Mouse (Mus musculus): Measurements from ENCODE around the gene Spg20. TPM values are rescaled to one million over a fixed set of nuclear protein-coding genes. Genes with fewer than 3 reads are reported as not detected.

Gene Spg20
- 67.3 and 78.3 TPM in 2 replicates for polyA plus RNA-seq (2014; fragmentation: Nextera tagmentation; extraction: Ambion mirVana)

DNA sequence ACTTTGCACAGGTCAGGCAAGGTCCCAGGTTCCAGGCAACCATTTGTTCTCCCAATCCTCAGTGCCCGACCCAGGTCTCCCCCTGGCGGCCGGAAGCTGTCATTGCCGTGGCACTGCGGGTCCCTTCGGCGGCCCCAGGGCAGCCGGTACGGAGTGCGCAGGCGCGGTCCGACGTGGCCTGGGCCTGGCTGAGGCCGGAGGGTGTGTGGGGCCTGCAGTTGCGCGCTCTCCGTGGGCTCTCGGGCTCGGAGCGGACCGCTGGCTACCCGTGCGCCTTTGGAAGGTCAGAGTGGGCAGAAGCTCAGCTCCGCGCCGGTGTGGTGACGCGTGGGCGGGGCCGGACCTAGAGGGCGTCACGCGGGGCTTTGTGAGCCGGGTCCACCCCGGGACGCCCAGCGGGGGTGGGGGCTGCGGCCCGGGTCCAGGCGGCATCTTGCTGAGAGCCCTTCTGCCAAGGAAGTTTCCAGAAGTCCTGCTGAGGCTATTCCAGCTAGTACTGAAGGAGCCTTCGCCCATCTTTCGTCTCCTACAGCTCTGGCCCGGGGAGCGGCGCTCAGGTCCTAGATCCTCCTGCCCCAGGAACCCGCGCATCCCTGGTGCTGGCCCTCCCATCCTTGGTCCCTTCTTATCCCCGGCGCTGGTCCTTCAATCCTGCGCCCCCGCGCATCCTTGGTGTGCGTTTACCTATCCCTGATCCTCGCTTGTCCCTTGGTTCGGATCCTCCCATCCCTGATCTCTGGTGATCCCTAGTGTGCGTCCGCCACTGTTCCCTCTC, at the start of gene Spg20:
Gene Spg20 (plus strand): TSS at position 174 of the 775 bp plus-strand sequence.
- Histone ChIP-seq H3K27ac (replicated peaks; ENCODE audit: low read depth, low read length) (peak within 1 kb of the TSS; percentile 94), H3K4me3 (ENCODE audit: low read depth, low read length) (peak within 1 kb of the TSS; percentile 79), H3K4me1 (ENCODE audit: control insufficient read depth, insufficient read depth, low read length) (peaks cover 14% of the 10 kb centered on the region), H3K9ac (ENCODE audit: low read depth, low read length) (peak within 1 kb of the TSS; percentile 95), H3K27me3 (replicated peaks; ENCODE audit: control insufficient read depth, insufficient read depth, low read length) (no peaks in the 10 kb centered on the region), H3K36me3 (ENCODE audit: control insufficient read depth, insufficient read depth, low read length) (peaks cover 5% of the 10 kb centered on the region), H3K9me3 (ENCODE audit: control insufficient read depth, low read length) (no peaks in the 10 kb centered on the region), H3K4me2 (ENCODE audit: low read depth, low read length) (peak within 1 kb of the TSS; percentile 61)
- peak; percentile 96 for ATAC-seq (ENCODE audit: low read depth)
- peak; percentile 89 for DNase-seq (ENCODE audit: low spot score)
- 0% methylated on average over 29 of the region's 58 CpGs for WGBS

GRCm38 (mm10) chr3:55062653-55063052, 49.3 kb upstream of the Spg20 start:
- DNase-seq (ENCODE audit: low spot score), result no peak

DNA sequence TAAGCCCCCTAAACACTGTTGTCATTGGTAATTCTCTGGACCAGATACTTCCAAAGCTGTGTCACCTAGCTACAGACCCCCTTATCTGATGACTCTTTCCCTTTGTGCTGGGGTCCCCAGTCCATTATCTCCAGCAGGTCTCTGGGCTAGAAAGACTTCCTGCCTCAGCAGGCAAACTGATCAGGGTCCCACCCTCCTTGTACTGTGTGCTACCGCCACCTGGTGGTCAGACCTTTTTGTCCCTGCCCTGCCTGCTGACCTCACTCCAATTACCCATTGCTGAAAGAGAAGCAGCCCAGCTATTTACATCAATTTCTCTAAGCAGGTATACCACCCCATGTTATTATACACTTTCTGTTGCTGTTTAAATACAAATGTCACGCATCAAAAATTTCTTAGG, 47.5 kb upstream of the Spg20 start:
- peak; percentile 60; the same call in 1 of the 2 replicates for ATAC-seq (ENCODE audit: low read depth)

More at GRCm38 (mm10) chr3:55062653-55063052, 49.3 kb upstream of the Spg20 start:
- Histone ChIP-seq H3K9me3 (ENCODE audit: control insufficient read depth, low read length) (no peaks in the 10 kb centered on the region), H3K4me1 (ENCODE audit: control insufficient read depth, insufficient read depth, low read length) (no peaks in the 10 kb centered on the region), H3K4me2 (ENCODE audit: low read depth, low read length) (no peak overlapping the region), H3K36me3 (ENCODE audit: control insufficient read depth, insufficient read depth, low read length) (no peaks in the 10 kb centered on the region), H3K27ac (replicated peaks; ENCODE audit: low read depth, low read length) (no peak overlapping the region), H3K27me3 (replicated peaks; ENCODE audit: control insufficient read depth, insufficient read depth, low read length) (no peaks in the 10 kb centered on the region; the same call in 1 of the 2 replicates), H3K9ac (ENCODE audit: low read depth, low read length) (no peak overlapping the region), H3K4me3 (ENCODE audit: low read depth, low read length) (no peak overlapping the region)
- 69% methylated on average over 9 of the region's 9 CpGs for WGBS
- ATAC-seq (ENCODE audit: low read depth), result no peak

GRCm38 (mm10) chr3:55065738-55066665, 45.9 kb upstream of the Spg20 start:
- DNase-seq (ENCODE audit: low spot score) (no peak), ATAC-seq (ENCODE audit: low read depth) (no peak)
- Histone ChIP-seq H3K4me2 (ENCODE audit: low read depth, low read length) (no peak overlapping the region), H3K36me3 (ENCODE audit: control insufficient read depth, insufficient read depth, low read length) (no peaks in the 10 kb centered on the region), H3K27me3 (replicated peaks; ENCODE audit: control insufficient read depth, insufficient read depth, low read length) (no peaks in the 10 kb centered on the region; the same call in 1 of the 2 replicates), H3K4me3 (ENCODE audit: low read depth, low read length) (no peak overlapping the region), H3K9ac (ENCODE audit: low read depth, low read length) (no peak overlapping the region), H3K27ac (replicated peaks; ENCODE audit: low read depth, low read length) (no peak overlapping the region), H3K4me1 (ENCODE audit: control insufficient read depth, insufficient read depth, low read length) (no peaks in the 10 kb centered on the region), H3K9me3 (ENCODE audit: control insufficient read depth, low read length) (no peaks in the 10 kb centered on the region)
- 59% methylated on average over 14 of the region's 14 CpGs for WGBS

More for the DNA sequence above, 47.5 kb upstream of the Spg20 start:
- peak; percentile 58 for DNase-seq (ENCODE audit: low spot score)
- H3K9me3 ChIP-seq (ENCODE audit: control insufficient read depth, low read length), result no peaks in the 10 kb centered on the region
- H3K36me3 ChIP-seq (ENCODE audit: control insufficient read depth, insufficient read depth, low read length), result no peaks in the 10 kb centered on the region
- H3K4me2 ChIP-seq (ENCODE audit: low read depth, low read length), result no peak overlapping the region
- no peak overlapping the region for H3K9ac ChIP-seq (ENCODE audit: low read depth, low read length)
- no peaks in the 10 kb centered on the region; the same call in 1 of the 2 replicates for H3K27me3 ChIP-seq (replicated peaks; ENCODE audit: control insufficient read depth, insufficient read depth, low read length)
- no peaks in the 10 kb centered on the region for H3K4me1 ChIP-seq (ENCODE audit: control insufficient read depth, insufficient read depth, low read length)
- H3K4me3 ChIP-seq (ENCODE audit: low read depth, low read length), result no peak overlapping the region
- H3K27ac ChIP-seq (replicated peaks; ENCODE audit: low read depth, low read length), result no peak overlapping the region
- 11% methylated on average over 2 of the region's 2 CpGs for WGBS

DNA sequence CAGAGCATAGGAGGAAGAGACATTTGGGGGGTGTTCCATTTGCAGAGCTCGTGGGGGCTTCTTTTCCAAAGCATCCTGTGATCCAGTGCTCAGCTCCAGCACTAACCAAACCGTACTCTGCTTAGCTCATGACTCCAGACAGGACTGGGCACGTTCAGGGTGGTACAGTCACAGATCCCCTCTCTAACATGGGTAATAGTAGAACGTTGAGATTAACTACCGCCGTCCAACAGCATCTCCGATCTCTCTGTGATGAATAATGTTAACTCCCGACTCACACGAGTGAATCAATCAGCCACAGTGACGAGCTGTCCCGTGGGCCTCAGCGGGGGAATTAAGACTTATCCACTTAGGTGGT, 45.3 kb upstream of the Spg20 start:
- Histone ChIP-seq H3K4me3 (ENCODE audit: low read depth, low read length) (no peak overlapping the region), H3K27ac (replicated peaks; ENCODE audit: low read depth, low read length) (no peak overlapping the region), H3K36me3 (ENCODE audit: control insufficient read depth, insufficient read depth, low read length) (no peaks in the 10 kb centered on the region), H3K27me3 (replicated peaks; ENCODE audit: control insufficient read depth, insufficient read depth, low read length) (no peaks in the 10 kb centered on the region; the same call in 1 of the 2 replicates), H3K4me2 (ENCODE audit: low read depth, low read length) (no peak overlapping the region), H3K9me3 (ENCODE audit: control insufficient read depth, low read length) (no peaks in the 10 kb centered on the region), H3K4me1 (ENCODE audit: control insufficient read depth, insufficient read depth, low read length) (no peaks in the 10 kb centered on the region), H3K9ac (ENCODE audit: low read depth, low read length) (no peak overlapping the region)
- no peak for DNase-seq (ENCODE audit: low spot score)
- ATAC-seq (ENCODE audit: low read depth), result no peak
- WGBS, result 45% methylated on average over 12 of the region's 12 CpGs

DNA sequence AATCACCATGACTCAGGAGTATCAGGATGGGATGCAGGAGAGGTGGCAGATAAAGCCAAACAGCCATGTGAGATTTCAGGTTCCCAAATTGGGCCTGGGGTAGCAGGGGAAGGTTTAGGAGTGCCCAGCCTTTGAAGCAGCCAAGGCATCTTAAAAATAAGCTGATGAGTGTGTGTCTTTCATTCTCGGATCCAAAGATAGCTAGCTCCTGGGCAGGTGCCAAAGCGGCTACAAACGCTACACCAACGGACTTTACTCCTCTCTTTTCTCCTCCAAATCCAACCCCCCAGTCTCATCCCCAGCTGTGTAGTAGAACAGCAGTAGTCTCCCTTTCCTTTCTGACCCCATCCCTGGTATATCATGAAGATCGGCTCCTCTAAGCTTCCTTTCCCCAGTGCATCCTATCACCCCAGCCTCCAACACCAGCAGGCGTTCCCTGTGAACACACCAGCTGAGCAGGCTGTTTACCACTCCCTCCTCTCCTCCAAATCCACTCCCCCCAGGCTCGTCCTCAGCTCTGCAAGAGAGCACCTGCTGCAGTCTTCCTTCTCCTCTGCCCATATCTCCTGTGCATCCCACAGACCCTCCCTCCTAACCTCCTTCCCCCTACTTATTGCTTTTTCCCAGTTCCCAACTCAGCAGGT, 44.0 kb upstream of the Spg20 start:
- no peak overlapping the region for H3K9ac ChIP-seq (ENCODE audit: low read depth, low read length)
- no peak overlapping the region for H3K27ac ChIP-seq (replicated peaks; ENCODE audit: low read depth, low read length)
- ATAC-seq (ENCODE audit: low read depth) (no peak), DNase-seq (ENCODE audit: low spot score) (no peak)
- no peak overlapping the region for H3K4me3 ChIP-seq (ENCODE audit: low read depth, low read length)
- H3K4me1 ChIP-seq (ENCODE audit: control insufficient read depth, insufficient read depth, low read length), result no peaks in the 10 kb centered on the region
- no peak overlapping the region for H3K4me2 ChIP-seq (ENCODE audit: low read depth, low read length)
- H3K36me3 ChIP-seq (ENCODE audit: control insufficient read depth, insufficient read depth, low read length), result no peaks in the 10 kb centered on the region
- no peaks in the 10 kb centered on the region; the same call in 1 of the 2 replicates for H3K27me3 ChIP-seq (replicated peaks; ENCODE audit: control insufficient read depth, insufficient read depth, low read length)
- 41% methylated on average over 7 of the region's 7 CpGs for WGBS
- no peaks in the 10 kb centered on the region for H3K9me3 ChIP-seq (ENCODE audit: control insufficient read depth, low read length)

- H3K9ac ChIP-seq (ENCODE audit: low read depth, low read length), result no peak overlapping the region
- no peaks in the 10 kb centered on the region for H3K27me3 ChIP-seq (replicated peaks; ENCODE audit: control insufficient read depth, insufficient read depth, low read length)
- WGBS, result 64% methylated on average over 6 of the region's 6 CpGs
Measured at GRCm38 (mm10) chr3:55074576-55075293, 37.2 kb upstream of the Spg20 start.

GRCm38 (mm10) chr3:55075294-55075648, 36.6 kb upstream of the Spg20 start:
- Histone ChIP-seq H3K27ac (replicated peaks; ENCODE audit: low read depth, low read length) (no peak overlapping the region), H3K4me3 (ENCODE audit: low read depth, low read length) (no peak overlapping the region), H3K9ac (ENCODE audit: low read depth, low read length) (no peak overlapping the region), H3K9me3 (ENCODE audit: control insufficient read depth, low read length) (no peaks in the 10 kb centered on the region), H3K4me2 (ENCODE audit: low read depth, low read length) (no peak overlapping the region), H3K4me1 (ENCODE audit: control insufficient read depth, insufficient read depth, low read length) (no peaks in the 10 kb centered on the region), H3K27me3 (replicated peaks; ENCODE audit: control insufficient read depth, insufficient read depth, low read length) (no peaks in the 10 kb centered on the region), H3K36me3 (ENCODE audit: control insufficient read depth, insufficient read depth, low read length) (no peaks in the 10 kb centered on the region)
- no peak for DNase-seq (ENCODE audit: low spot score)
- 62% methylated on average over 3 of the region's 3 CpGs for WGBS
- no peak for ATAC-seq (ENCODE audit: low read depth)

More at GRCm38 (mm10) chr3:55074576-55075293, 37.2 kb upstream of the Spg20 start:
- H3K4me2 ChIP-seq (ENCODE audit: low read depth, low read length), result no peak overlapping the region
- H3K9me3 ChIP-seq (ENCODE audit: control insufficient read depth, low read length), result no peaks in the 10 kb centered on the region
- no peak overlapping the region for H3K27ac ChIP-seq (replicated peaks; ENCODE audit: low read depth, low read length)
- no peaks in the 10 kb centered on the region for H3K4me1 ChIP-seq (ENCODE audit: control insufficient read depth, insufficient read depth, low read length)
- no peak for ATAC-seq (ENCODE audit: low read depth)
- no peak overlapping the region for H3K4me3 ChIP-seq (ENCODE audit: low read depth, low read length)
- no peak for DNase-seq (ENCODE audit: low spot score)
- no peaks in the 10 kb centered on the region for H3K36me3 ChIP-seq (ENCODE audit: control insufficient read depth, insufficient read depth, low read length)
